Mouse (Mus musculus): ENCODE measurements around the gene Bpnt1. TPM values are rescaled to one million over a fixed set of nuclear protein-coding genes. Genes with fewer than 3 reads are reported as not detected.

The Bpnt1 gene
- 48.2 TPM for polyA plus RNA-seq (2017; shearing (Covaris generic))

DNA sequence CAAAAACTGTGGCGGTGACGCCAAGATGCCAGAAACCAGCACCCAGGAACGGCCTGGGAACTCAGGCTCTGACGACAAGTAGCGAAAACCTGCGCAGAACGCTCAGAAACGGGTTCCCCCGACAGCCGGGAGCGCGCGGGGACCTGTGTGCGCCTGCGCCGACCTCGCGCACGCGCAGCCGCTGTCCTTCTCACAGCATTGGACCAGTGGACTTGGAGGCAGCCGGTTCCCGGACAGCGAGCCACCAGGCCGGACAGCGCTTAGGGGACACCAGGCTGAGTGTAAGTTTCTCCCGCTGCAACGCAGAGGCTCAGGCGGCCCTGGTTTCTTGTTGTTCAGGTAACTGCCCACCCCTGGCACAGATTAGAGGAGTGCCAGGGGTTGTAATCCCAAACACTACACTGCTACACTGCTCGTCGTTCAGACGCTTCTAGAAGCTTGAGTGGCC, at the start of gene Bpnt1:
Gene Bpnt1, plus strand, starts transcription at position 167 of the 448 bp plus-strand sequence.

DNA sequence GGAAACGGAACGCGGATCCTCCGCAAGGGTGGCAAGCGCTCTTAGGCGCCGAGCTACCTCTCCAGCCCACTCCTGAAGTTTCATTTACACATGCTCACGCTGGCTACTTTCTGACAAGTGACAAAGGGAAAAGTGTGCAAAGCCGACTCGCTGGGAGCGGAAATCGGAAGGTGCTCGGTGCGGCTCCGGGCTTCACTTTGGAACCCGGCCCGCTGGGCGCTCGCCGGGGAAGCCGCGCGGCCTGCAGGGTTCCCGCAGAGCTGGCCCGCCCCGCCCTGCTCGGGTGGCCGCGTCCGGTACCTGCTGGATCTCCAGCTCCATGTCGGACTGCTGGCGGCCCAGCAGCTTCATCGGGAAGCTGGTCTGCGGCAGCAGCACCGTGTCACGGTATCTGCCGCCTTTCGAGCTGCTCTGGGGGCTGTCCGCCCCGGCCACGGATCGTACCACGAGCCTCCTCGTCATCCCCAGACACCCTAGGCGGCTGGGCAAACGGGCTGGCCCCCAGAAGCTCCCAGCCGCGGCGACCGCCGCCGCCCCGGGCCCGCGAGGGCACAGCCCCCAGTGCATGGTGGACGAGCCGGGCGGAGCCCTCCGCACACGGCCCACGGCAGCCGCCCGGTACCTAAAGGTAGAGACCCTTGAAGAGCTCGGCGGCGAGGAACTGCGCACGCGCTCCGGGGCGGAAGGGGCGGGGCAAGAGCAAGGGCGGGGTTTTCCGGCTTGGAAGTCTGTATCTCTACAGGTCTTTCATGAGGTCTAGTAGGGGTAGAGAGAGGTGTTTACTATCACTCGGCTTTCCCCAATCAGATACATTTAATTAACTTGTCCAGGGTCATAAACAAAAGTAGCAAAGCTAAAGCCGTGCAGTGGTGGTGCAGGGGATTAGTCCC, 3.0 kb upstream of the Bpnt1 start, which contains the start of gene Iars2:
Gene Iars2, minus strand, starts transcription at position 676 of the 890 bp plus-strand sequence.

DNA sequence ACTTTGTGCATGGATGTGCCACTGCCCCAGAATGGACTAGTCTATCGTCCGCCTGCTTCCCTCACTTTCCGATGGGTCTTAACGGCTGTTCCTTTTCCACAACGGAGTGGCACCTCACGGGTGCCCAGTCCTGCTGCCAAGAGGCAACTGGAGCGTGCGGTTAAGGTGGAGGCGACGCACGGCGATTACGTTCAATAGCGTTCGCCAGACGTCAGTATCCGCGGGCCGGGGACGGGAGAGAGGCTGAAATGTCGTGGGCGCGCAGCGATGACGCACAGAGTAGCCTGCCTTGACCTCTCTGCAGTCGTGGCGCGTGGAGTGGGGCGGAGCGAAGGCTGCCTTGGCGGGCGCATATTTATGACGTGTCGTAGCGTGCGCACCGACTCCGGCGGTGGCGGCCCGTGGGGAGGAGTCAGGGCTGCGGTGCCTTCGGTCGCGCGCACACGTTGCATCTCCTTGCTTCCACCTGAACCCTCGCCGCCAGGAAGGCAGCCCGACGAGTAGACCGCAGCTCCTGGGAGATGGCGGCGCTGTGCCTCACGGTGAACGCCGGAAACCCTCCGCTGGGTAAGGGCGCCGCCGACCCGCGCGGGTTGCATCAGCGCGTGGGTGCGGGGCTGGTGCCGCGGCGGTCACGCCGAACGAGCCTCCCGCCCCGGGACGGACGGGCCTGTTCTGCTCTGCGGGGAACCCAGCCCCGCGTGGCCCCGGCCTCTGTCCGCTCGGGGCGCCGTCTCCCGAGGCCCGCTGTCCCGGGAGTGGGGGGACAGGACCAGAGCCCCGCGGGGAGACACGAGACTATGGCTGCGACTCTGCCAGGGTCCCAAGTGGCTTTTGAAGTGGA, 30.9 kb downstream of the Bpnt1 start, which contains the start of gene Eprs:
Gene Eprs, plus strand, starts transcription at position 368 of the 844 bp plus-strand sequence.

Other genes with a start within 250 kb of the Bpnt1 start
- 26.0 TPM for gene Rab3gap2, start 128.0 kb upstream of the Bpnt1 start, polyA plus RNA-seq (2017; shearing (Covaris generic))
- gene Iars2, start 2.8 kb upstream of the Bpnt1 start, polyA plus RNA-seq (2017; shearing (Covaris generic)) = 35.5 TPM
- 200 TPM for gene Eprs, start 30.9 kb downstream of the Bpnt1 start, polyA plus RNA-seq (2017; shearing (Covaris generic))
- not detected for gene Slc30a10, start 122.7 kb downstream of the Bpnt1 start, polyA plus RNA-seq (2017; shearing (Covaris generic))

Measured in effector memory CD4-positive, alpha-beta T cell, adult 7 months (primary cell).